Mouse (Mus musculus): Measurements from ENCODE around the gene Nsmce1.

The Nsmce1 gene

DNA sequence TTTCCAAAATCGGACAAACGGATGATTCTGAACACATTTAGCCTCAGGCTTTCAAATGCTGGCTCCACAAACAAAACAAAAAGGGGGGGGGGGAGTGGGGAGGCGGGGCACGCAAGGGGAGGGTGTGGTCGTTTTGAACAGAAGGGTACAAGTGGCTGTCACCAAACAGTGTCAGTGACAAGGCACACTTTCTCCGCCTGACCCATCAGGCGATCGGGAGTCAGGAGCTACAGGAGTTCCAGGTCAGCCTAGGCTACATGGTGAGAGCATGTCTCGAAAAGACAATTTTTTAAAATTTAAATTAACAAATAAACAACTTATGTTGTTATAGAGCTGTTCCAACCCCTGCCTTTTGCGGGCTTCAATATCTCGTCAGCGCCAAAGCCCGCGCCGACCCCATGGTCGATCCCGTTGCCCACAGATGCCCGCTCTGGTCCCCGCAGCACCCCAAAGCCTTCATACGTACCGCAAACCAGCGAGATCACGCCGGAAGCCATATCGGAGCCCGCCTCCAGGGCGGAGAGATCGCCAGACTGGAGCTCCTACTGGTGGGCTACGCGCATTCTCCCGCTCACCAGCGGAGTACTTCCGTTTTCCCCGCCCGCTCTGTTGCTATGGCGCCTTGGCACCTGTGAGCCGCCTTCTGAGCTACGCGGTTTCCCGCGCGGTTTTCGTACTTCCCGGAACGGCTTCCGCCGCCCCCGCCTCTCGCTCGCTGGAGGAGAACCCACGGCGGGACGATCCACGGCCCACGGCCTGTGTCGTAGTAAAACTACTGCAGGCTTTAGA, at the start of gene Nsmce1:
Gene Nsmce1 (minus strand): TSS at position 650 of the 789 bp plus-strand sequence.
- DNase-seq (ENCODE audit: low read depth, low spot score): peak; percentile 96

DNA sequence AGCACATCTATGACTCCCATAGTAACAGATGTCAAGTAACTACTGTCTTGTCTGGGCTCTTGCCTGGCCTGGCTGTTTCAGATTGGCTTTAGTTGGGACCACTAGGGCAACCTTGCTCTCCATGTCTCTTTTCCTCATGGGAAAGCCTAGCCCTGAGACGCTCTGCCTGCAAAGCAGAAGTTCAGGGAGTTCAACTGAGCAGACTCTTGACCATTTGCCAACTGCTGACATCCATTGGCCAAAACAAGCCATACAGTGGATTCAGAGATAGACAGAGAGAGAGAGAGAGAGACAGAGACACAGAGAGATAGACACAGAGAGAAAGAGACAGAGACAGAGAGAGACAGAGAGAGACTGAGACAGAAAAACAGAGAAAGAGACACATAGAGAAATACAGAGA, 49.6 kb upstream of the Nsmce1 start:
- DNase-seq (ENCODE audit: low read depth, low spot score): no peak

DNA sequence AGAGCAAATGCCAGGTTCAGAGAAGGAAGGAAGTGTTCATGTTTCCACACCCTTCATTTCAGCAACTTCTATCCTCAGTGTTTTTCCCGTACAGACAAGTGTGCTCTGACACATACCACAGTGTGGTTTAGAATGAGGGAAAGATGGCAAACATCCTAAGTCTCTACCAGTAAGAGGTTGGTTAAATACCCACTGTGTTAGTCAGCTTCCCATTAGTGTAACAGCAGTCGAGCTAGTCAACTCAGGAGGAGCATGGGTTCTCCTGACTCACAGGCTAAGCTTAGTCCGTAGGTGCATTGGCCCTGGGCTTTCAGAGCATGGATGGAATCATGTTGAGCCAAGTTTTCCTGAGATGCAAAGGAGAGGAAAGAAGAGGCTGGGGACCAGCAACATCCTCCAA, 48.0 kb upstream of the Nsmce1 start:
- no peak for DNase-seq (ENCODE audit: low read depth, low spot score)

DNA sequence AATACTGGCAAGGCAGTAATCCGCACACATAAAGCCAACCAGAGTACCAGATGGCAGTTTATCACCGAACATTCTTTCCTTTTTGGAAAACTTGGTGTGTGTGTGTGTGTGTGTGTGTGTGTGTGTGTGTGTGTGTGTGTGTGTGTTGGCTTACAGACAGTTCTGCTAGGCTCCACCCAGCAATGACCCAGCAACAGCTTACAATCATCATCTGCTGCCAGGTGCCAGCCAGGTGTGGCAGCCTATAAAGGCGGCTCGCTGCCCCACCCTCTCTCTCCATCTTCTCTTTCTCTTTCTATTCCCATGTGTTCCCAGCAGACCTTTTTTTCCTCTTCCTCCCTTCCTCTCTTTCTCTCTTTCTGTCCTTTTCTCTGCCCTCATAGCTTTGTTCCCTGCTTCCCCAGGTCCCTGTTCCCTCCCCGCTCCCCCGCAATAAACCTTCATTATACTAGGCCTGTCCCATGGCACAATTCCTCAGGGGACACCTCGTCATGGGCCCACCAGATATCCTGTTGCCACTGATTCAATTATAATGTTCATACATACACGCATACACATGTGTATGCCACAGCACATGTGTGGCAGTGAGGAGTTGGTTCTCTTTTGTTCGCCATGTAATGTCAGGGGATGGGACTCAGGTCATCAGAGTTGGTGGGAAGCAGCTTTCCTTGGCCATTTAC, 36.6 kb upstream of the Nsmce1 start:
- no peak for DNase-seq (ENCODE audit: low read depth, low spot score)

DNA sequence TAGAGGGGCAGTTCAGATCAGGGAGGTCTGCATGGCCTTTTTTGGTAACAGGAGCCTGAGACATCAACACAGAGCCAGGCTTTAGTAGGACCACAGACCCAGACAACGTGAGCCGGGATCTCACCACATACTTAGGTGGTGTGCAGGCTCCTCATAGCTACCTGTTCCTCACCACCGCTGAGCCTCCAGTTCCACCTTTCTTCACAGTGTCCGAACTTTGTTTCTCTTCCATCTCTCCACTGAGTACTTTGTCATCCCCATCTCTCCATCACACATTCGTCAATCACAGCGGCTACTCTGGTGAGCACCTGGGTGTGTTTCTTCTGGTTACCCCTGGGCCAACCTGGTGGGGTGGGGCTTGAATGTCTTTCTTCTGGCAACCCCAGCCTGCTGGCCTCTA, 35.8 kb upstream of the Nsmce1 start:
- no peak for DNase-seq (ENCODE audit: low read depth, low spot score)

DNA sequence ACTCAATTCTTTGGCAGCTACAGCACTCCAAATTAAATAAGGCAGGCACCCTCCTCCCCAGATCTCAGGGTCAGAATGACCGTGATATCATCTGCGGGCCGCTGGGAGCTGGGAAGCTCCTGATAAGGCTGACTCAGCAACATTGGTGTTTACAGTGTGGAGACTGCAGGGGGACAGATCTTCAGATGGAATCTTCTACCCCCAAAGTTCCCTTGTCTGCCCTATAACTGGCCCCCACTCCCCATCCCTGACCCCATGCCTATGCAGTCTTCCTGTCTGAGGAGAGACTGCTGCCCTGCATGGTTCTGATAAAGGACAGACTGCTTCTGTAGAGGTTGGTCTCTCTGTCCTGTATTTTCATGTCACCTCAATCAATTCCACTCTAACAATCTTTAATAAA, 31.7 kb upstream of the Nsmce1 start:
- no peak for DNase-seq (ENCODE audit: low read depth, low spot score)

DNA sequence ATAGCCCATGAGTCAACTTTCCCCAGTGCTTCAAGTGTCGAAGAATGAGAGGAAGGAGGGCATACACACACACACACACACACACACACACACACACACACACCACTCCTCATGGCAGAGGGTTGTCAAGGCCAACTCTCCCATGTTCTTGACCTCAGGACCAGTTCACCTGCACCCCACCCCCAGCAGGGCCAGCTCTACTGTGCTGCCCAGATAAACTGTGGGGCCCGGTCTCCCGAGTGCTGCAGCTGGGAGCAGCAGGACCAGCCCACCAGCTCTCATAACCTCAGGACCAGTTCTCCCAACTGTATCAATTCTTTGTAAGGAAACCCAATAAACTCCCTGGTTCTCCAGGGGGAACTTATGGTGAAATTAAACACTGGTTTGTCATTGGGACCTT, 28.3 kb upstream of the Nsmce1 start:
- DNase-seq (ENCODE audit: low read depth, low spot score): no peak

DNA sequence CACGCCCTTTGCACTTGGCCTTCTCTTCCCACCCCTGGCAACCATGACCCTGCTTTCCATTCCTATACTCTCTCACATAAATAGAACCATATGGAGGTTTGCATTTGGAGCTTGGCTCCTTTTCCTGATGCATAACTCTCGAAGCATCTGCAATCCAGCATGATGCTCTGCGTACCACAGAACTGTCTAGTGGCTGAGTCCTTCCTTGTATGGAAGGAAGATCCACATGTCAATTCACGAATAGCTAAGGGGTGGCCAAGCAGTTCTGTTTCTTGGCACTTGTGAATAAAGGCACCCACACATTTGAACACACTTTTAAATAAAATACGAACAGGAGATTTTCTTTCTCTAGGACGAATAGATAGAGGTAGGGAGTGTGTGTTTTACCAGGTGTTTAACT, 26.1 kb upstream of the Nsmce1 start:
- no peak for DNase-seq (ENCODE audit: low read depth, low spot score)

DNA sequence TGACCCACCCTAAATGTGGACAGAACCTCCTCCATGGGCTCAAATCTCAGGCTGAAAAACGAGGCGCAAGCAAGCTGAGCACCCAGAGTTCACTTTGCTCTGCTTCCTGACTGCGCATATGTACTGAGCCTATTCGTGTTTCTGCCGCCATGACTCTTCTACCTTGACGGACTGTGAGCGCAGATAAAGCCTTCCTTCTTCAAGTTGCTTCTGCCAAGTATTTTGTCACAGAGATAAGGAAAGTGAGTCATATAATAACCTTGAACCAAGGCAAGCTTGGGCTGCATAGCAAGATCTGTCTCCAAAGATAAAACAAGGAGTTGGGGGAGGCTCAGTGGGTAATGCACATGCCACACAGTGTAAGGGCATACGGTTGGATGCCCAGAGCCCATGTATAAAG, 25.3 kb upstream of the Nsmce1 start:
- no peak for DNase-seq (ENCODE audit: low read depth, low spot score)

DNA sequence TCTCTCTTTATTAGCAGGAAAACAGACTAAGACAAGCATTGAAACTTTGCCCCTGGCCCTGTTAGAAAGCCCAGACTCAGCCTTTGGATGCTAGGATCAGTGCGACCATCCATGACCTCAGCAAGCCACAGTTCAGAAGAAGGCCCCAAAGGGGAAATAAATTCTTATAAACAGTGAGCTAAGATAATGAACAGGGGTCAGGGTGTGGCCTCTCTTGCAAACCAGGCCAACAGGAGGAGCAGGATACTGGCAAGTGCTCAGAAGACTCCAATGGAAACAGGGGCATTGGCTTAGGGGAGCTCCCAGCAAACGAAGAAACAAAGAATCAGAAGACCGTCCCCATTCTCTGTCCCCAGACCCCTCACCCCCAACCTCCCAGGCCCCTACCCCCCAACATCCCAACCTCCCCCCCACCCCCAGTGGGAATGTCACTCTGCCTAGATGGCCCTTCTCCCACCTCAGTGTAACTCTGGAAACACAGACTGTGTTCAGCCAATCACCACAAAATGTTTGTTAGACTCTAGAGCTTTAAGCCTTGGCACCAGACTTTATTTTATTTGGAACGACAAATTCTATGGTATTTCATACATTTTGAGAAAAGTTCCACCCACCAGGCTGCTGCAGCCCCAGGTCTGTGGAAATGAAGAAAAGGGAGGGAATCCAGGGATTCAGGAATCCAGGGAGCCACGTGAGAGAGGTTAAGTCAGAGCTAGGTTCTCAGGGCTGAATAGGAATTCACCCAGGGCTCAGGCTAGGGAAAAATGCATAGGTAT, 23.9 kb upstream of the Nsmce1 start:
- DNase-seq (ENCODE audit: low read depth, low spot score): no peak

DNA sequence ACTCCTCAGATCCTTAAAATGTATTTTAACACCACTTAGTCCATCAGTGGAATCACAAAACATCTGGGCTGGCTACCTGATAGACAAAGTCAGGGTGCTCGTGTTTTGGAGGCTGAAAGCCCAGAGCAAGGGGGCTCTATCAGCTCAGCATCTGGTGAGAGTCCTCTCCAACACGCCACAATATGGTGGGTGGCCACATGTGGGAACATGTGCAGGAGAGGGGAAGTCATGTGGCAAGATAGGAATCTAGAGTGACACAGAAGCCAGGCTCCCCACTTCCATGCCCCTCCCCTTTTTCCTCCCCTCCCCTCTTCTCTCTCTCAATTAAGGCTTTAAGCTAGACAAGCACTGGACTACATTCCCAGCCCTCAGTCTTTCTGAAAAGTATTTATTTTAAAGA, 20.5 kb upstream of the Nsmce1 start:
- DNase-seq (ENCODE audit: low read depth, low spot score): no peak

DNA sequence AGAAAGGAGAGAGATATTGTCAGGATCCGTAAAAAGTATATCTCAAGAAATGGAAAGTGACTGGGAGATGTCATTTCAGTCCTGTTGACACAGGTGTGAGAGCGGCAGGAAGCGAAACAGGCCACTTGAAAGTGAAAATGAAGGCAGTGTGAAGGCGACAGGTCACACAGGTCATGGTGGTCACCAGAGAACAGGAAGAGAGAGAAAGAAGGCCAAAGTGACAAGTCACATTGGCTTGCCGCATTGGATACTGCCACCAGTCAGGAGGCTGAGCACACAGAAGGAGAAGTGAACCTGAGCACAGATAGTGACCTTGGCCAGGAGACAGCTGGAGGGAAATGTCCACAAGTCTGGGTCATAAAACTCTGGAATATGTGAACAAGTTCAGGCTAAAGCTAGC, 20.0 kb upstream of the Nsmce1 start:
- no peak for DNase-seq (ENCODE audit: low read depth, low spot score)

DNA sequence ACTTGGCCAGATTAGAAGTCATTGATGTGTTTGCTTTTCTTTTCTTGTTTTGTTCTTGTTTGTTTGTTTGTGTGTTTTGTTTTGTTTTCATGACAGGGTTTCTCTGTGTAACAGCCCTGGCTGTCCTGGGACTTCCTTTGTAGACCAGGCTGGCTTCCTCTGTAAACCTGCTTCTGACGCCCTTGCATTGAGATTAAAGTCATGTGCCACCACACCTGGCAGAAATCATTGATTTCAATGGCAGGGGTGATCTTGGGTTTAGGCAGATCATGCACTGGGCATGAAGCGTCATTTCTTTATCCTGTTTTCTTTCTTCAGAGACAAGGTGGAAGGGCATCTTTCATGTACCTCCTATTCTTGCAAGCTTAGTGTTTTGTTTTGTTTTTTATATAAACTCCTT, 15.9 kb upstream of the Nsmce1 start:
- DNase-seq (ENCODE audit: low read depth, low spot score): no peak

DNA sequence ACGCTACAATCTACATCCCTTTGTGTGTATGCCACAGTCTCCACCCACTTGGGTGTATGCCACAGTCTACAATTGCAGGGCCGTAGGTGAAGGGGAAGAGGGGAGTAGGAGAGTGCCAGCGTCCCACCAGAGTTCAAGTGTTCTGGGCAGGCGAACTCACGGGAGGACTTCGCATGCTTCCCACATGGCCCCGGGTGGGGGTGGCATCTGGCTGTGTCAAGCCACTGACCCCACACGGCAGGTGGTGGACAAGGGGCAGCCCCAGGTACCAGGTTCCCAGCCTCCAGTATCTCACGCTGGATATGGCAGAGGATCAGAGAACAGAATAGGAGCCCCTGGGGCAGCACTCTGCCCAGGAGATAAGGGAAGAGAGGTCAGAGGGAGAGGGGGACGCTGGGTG, 14.2 kb upstream of the Nsmce1 start:
- no peak for DNase-seq (ENCODE audit: low read depth, low spot score)

DNA sequence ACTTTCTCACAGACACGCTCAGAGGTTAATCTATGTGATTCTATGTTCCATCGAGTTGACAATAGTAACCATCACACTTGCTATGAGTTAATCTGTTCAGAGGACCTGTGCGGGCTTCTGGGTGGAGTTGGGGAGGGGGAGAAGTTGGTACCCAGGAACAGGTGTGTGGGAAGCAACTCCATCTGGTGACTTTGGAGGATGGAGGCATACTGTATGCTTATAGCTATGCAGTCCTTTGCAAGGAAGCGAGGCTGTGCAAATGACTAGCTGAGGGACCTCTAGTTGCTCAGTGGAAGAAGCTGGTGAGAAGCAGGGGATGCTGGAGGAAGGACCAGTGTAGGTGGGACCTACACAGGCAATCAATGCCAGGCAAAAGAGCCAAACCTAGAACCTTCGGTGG, 13.2 kb upstream of the Nsmce1 start:
- DNase-seq (ENCODE audit: low read depth, low spot score): no peak

DNA sequence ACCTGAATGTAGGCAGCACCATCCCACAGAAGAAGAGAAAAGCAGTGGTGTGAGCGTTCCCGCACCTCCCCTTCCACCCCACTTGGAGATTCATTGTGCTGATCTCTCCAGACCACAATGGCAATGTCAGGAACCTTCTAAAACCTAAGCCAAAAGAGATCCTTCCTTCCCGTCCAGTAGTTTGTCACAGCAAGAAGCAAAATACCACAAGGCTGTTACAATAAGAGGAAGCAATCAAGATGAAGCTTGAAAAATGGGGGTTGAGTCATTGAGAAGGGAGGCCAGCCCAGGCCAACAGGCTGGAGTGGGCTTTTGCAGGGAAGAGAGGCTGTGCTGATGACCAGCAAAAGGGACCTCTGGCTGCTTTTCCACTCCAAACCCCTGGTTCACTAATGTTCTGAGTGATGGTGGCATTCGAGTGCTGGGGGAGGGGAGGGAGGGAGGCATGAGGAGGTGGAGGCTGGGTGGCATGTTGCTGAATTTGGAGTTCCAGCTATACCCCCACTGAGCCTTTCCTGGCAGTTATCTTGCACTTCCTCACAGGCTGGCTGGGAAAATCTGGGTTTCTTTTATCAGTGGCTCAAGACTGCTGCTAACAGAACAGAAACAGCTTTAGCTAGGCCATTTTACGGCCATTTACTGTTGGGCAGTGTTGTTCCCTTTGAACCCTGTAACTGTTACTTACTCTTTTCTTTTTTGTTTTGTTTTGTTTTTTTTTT, 12.1 kb upstream of the Nsmce1 start:
- DNase-seq (ENCODE audit: low read depth, low spot score): no peak

DNA sequence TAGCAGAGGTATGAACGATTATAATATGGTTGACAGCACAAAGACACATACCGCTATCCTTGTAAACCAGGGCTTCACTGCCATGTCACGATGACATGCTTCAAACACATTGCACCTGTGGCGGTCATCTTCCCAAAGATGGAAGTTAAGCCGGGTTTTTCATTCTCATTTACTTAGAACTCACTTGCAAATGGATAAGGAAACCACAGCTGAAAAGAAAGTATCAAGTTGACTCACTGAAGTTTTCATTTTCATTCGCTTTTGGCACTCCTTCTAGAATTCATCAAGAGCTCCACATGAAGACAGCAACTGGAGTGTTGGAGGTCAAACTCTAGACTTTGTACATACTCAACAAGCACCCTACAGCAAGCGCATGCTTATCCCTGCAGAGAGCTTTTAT, 9.5 kb upstream of the Nsmce1 start:
- DNase-seq (ENCODE audit: low read depth, low spot score): no peak

DNA sequence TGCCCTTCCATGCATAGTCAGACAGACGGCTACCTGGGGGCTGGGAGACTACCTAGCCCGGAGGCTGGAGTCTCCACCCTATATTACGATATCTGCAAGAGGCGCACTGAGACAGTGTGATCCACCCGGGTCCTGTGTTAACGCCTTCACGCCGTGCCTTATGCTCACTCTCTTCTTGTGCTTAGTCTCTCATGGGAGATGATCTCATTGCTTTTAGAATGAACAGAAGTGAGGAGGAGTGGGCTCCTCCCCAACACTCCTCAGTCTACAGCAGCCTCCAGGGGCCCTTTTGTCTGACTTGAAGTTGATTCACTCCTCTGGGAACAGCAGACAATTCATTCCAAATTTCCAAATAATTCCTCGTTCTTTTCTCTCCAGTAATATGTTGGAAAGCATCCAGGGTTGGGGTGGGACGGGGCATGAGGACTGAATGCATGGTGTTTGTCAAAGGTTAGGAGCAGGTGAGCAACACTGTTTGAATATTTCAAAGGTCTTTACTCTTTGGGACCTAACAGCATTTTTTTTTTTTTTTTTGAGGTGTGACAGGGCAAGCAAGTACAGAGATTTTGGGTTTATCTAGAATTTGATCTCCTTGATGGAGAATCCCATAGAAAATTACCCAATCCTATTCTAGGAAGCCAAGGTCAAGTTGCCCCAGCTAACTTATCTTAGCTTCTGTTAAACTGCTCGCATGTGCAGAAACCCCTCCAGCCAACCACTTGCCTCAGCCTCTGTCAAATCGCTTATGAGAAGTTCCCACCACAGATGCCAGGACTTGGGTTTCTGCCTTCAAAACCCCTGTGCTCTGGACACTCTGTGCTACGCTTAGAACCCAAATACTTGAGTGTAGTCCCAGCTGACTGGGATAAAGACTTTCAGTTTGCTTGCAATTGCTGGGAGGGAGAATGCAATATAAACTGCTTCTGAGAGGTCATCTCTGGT, 8.8 kb upstream of the Nsmce1 start:
- no peak for DNase-seq (ENCODE audit: low read depth, low spot score)

DNA sequence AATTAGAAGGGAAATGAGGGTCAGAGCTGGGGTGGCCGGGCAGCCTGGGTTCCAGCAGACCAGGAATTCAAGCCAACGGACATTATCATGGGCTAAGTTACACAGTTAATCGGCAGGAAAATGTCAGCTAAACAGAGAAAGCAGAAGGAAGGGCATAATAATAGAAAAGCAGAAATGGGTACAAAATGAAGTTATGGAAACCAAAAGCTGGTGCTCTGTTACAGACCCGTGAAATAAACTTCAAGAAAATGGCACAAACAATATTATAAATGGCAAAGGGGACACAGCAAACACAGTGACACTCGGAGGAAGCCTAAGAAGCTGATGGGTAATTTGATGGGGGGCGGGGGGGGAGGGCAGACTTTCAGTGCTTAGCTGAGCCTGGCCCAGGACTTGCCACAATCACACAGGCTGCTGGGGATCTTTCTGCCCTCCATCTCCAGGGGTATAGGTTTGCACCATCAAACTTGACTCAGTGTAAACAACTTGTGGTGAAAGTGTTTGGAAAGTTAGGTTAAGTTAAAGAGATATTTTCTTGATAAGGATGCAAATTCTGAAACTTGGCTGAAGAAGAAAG, 4.6 kb upstream of the Nsmce1 start:
- DNase-seq (ENCODE audit: low read depth, low spot score): no peak

DNA sequence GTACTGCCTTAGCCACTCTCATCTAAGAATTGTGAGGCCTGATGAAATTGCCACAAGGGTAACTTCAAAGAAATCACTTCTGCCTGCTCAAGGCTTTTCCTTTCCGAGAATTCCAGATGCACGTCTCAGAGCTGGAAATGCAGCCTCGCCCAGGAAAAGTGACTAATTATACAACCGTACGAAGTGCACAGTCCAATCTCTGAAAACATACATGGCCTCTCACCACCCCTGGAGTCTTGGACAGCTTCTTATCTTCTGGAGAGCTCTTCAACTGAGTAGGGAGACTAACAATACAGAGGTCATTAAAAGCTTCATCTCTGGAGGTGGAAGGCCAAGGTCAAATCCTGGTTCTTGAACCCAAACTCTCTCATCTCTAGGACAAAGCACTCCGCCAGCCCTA, 1.2 kb upstream of the Nsmce1 start:
- peak; percentile 10 for DNase-seq (ENCODE audit: low read depth, low spot score)

DNA sequence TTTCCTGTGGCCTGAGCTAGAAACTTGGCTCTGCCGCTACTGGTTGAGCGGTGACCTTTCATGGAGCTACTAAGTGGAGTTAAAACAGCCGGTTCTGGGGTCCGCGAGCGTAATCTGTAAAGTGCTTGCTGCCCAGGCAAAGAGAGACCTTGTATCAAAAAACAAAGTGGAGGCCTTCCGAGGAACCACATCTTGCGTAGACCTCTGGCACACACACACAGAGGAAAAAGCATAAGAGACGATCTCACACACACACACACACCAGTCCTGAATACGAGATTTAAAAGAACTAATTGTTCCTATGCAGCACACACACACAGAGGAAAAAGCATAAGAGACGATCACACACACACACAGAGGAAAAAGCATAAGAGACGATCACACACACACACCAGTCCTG, 364 bp upstream of the Nsmce1 start:
- DNase-seq (ENCODE audit: low read depth, low spot score): no peak

All from R1 (cell line).